In the genomic region with DNA sequence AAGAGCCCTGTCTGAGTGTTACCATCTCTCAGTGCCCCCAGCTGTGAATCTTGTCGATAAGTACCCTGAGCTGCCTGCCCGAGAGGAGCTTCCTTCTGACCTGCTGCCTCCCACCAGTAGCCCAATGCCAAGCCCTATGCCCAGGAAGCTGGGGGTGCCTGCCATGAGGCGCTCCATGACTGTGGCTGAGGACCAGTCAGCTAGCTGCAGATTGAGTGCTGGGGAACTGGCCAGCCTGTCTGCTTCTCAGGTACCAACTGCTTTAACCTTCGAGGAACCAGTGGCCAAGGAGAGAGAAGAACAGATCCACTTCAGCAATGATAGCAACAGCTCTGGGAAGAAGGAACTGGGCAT, we compare ENCODE assay signal across 10 mouse cellular contexts.
A peak's percentile ranks its signal among the peaks of the same experiment; 100 is the strongest.
DNase-seq lines count a peak whose midpoint lies in the region; ATAC-seq and TF ChIP-seq lines count a peak whose summit lies in the region.
"Had no signal": no experiment of that assay in that cellular context is flagged by ENCODE, and none has a peak within 500 bp of the region (broad histone marks: within the 10 kb centered on the region; RNA-seq: fewer than 3 reads in every experiment).

No protein-coding gene starts in this region.

- peak overlapping the region; percentile 50 for H3K9ac ChIP-seq in hindbrain, embryonic 16.5 days (ENCODE audit: low read depth, low read length)
- H3K9ac ChIP-seq: lung, embryonic 14.5 days had no signal

- H3K4me2 ChIP-seq in hindbrain, embryonic 16.5 days (ENCODE audit: low read length) = peak overlapping the region; percentile 64
- H3K4me2 ChIP-seq: lung, embryonic 14.5 days had no signal

- 23% methylated on average over 4 of the region's 4 CpGs for WGBS in hindbrain, embryonic 16.5 days
- 20% methylated on average over 4 of the region's 4 CpGs for WGBS in olfactory bulb, adult 2 months

- H3K4me1 ChIP-seq in hindbrain, embryonic 16.5 days (ENCODE audit: control insufficient read depth, insufficient read depth, low read depth, low read length) = peaks cover 28% of the 10 kb centered on the region
- peaks cover 9% of the 10 kb centered on the region for H3K4me1 ChIP-seq in olfactory bulb, adult 2 months (ENCODE audit: control insufficient read depth, insufficient read depth, low read length)

- ATAC-seq in hindbrain, embryonic 16.5 days = peak; percentile 18; the same call in 1 of the 2 replicates
- no peak for ATAC-seq in activated CD4-positive, CD25-positive, alpha-beta regulatory T cell, adult 4 months

- peak; percentile 15 for DNase-seq in embryo, embryonic 10.5 days (ENCODE audit: low spot score)
- DNase-seq in embryo, embryonic 9.5 days (ENCODE audit: extremely low spot score) = no peak
- DNase-seq in left cerebral cortex, postnatal 4 days = peak; percentile 22
- no peak for DNase-seq in left cerebral cortex, adult 8-10 months (ENCODE audit: low spot score in 2 of 2)
- DNase-seq in thymus, postnatal 25 days = no peak

- H3K9me3 ChIP-seq in hindbrain, embryonic 16.5 days (ENCODE audit: control insufficient read depth, low read length) = no peaks in the 10 kb centered on the region
- H3K9me3 ChIP-seq: embryonic facial prominence, embryonic 13.5 days had no signal

- H3K27ac ChIP-seq in hindbrain, embryonic 16.5 days (ENCODE audit: low read depth, low read length) = peak overlapping the region; percentile 90
- H3K27ac ChIP-seq in olfactory bulb, adult 2 months (ENCODE audit: insufficient read depth, low read depth, low read length) = peak overlapping the region; percentile 95
- H3K27ac ChIP-seq: embryonic facial prominence, embryonic 13.5 days had no signal

- H3K36me3 ChIP-seq in hindbrain, embryonic 16.5 days (ENCODE audit: control insufficient read depth, insufficient read depth, low read length) = no peaks in the 10 kb centered on the region

- no peaks in the 10 kb centered on the region for H3K27me3 ChIP-seq in hindbrain, embryonic 16.5 days (replicated peaks; ENCODE audit: control insufficient read depth, insufficient read depth, low read length)
- H3K27me3 ChIP-seq: embryonic facial prominence, embryonic 13.5 days had no signal

- TF ChIP-seq POLR2A in olfactory bulb, adult 2 months (IDR thresholded peaks at IDR 0.05; ENCODE audit: insufficient read depth, low read depth, low read length) = no peak

- intact Hi-C loops in left cerebral cortex, postnatal 4 days (cut with DNase I) = no loop called here

- peak overlapping the region; percentile 47 for H3K4me3 ChIP-seq in hindbrain, embryonic 16.5 days (ENCODE audit: low read length)
- H3K4me3 ChIP-seq in olfactory bulb, adult 2 months (ENCODE audit: insufficient read depth, low read depth, low read length) = peak overlapping the region; percentile 73

- no peak for TF ChIP-seq CTCF in olfactory bulb, adult 2 months (IDR thresholded peaks at IDR 0.05; ENCODE audit: insufficient read depth, low read depth, low read length)

Comparison
In these comparisons a context has a peak if more than half of its experiments do, and no peak if none do; other contexts are left out.
1. DNase-seq: peak in embryo, embryonic 10.5 days (single experiment) and left cerebral cortex, postnatal 4 days (single experiment); none in embryo, embryonic 9.5 days (single experiment), left cerebral cortex, adult 8-10 months (0 of 2) and thymus, postnatal 25 days (single experiment).